Mouse (Mus musculus) CH12.LX (cell line): ENCODE results near the gene 1110012L19Rik.

Experiments used
- CTCF ChIP-seq, 2 experiments: IDR thresholded peaks in 1 of 2; conservative IDR thresholded peaks in 1 of 2; 2 replicates each; pipeline ENCODE4 v1.5.1; 2011 to 2012; ENCODE audit warnings: low read depth in 2 of 2, low read length in 2 of 2, improper control_type of control experiment in 1 of 2, inconsistent platforms in 1 of 2, mild to moderate bottlenecking in 1 of 2, moderate library complexity in 1 of 2
- E2F4 ChIP-seq: IDR thresholded peaks from 2 replicates; pipeline ENCODE4 v1.6.1; 2011; ENCODE audit warnings: low read depth, low read length, improper control_type of control experiment; ENCODE audit not compliant: insufficient replicate concordance
- EP300 ChIP-seq: IDR thresholded peaks from 2 replicates; pipeline ENCODE4 v1.6.1; 2011; ENCODE audit warnings: low read length, improper control_type of control experiment
- MAX ChIP-seq: IDR thresholded peaks from 2 replicates; pipeline ENCODE4 v1.6.1; 2011; ENCODE audit warnings: low read length, improper control_type of control experiment
- POLR2A ChIP-seq: IDR thresholded peaks from 2 replicates; pipeline ENCODE4 v1.6.1; 2011; ENCODE audit warnings: low read depth, mild to moderate bottlenecking, improper control_type of control experiment, low read length
- RAD21 ChIP-seq: IDR thresholded peaks from 2 replicates; pipeline ENCODE4 v1.6.1; 2011; ENCODE audit warnings: low read depth, mild to moderate bottlenecking, low read length, improper control_type of control experiment, moderate library complexity
- TBP ChIP-seq: conservative IDR thresholded peaks from 2 replicates; pipeline ENCODE4 v1.6.1; 2011; ENCODE audit warnings: low read depth, low read length, improper control_type of control experiment
- ZNF384 ChIP-seq: IDR thresholded peaks from 2 replicates; pipeline ENCODE4 v1.6.1; 2012; ENCODE audit warnings: low read depth, low read length, improper control_type of control experiment, inconsistent platforms

GRCm38 (mm10) chrX:70385276-70385961, at the start of gene 1110012L19Rik:
- TF ChIP-seq RAD21: no peak
- TF ChIP-seq EP300: no peak
- no peak for TF ChIP-seq MAX
- TF ChIP-seq TBP: no peak
- TF ChIP-seq E2F4: no peak
- TF ChIP-seq CTCF (conservative IDR thresholded peaks at IDR 0.05 in 1 of 2, IDR thresholded peaks at IDR 0.05 in 1 of 2; ENCODE audit: low read depth in 2 of 2, low read length in 2 of 2): no peak
- TF ChIP-seq POLR2A: no peak; the same call in none of the 2 replicates
- no peak for TF ChIP-seq ZNF384
